Mouse (Mus musculus) brain, embryonic 18.5 days (tissue): ENCODE data around the gene Kcnj3.
"Not testable (repeated sequence)": the region's sequence is repeated elsewhere in the genome, so short reads cannot be mapped to it uniquely, and the experiment has no call there.

Source experiments
- DNase-seq: peaks from one replicate; pipeline ENCODE4 v3.0.0-alpha.2; 2012; ENCODE audit warnings: low read depth, low spot score

Kcnj3 gene

GRCm38 (mm10) chr2:55435721-55436260, at the start of gene Kcnj3:
Gene Kcnj3 (plus strand): TSS chr2:55435970.
- DNase-seq, result no peak

GRCm38 (mm10) chr2:55390330-55390989, 45.3 kb upstream of the Kcnj3 start:
- DNase-seq, result no peak

- DNase-seq, result no peak
Observed at GRCm38 (mm10) chr2:55405307-55405706, 30.5 kb upstream of the Kcnj3 start.

- DNase-seq, result no peak
Observed at GRCm38 (mm10) chr2:55427633-55428032, 8.1 kb upstream of the Kcnj3 start.

GRCm38 (mm10) chr2:55432104-55432503, 3.7 kb upstream of the Kcnj3 start:
- no peak for DNase-seq

- DNase-seq, result no peak
Observed at GRCm38 (mm10) chr2:55436261-55437006, 664 bp downstream of the Kcnj3 start.

GRCm38 (mm10) chr2:55437007-55437949, 1.5 kb downstream of the Kcnj3 start:
- DNase-seq, result no peak

- DNase-seq, result no peak
Observed at GRCm38 (mm10) chr2:55437977-55438376, 2.2 kb downstream of the Kcnj3 start.

GRCm38 (mm10) chr2:55439211-55439610, 3.4 kb downstream of the Kcnj3 start:
- no peak for DNase-seq

GRCm38 (mm10) chr2:55442006-55442405, 6.2 kb downstream of the Kcnj3 start:
- DNase-seq, result no peak

GRCm38 (mm10) chr2:55447298-55447697, 11.5 kb downstream of the Kcnj3 start:
- no peak for DNase-seq

GRCm38 (mm10) chr2:55450774-55451173, 15.0 kb downstream of the Kcnj3 start:
- DNase-seq, result no peak

GRCm38 (mm10) chr2:55459195-55459594, 23.4 kb downstream of the Kcnj3 start:
- no peak for DNase-seq

- DNase-seq, result no peak
Observed at GRCm38 (mm10) chr2:55469141-55469540, 33.4 kb downstream of the Kcnj3 start.

GRCm38 (mm10) chr2:55470006-55470405, 34.2 kb downstream of the Kcnj3 start:
- DNase-seq, result no peak

GRCm38 (mm10) chr2:55479511-55479910, 43.7 kb downstream of the Kcnj3 start:
- DNase-seq, result no peak

- peak; percentile 54 for DNase-seq
Observed at GRCm38 (mm10) chr2:55479933-55480601, 44.3 kb downstream of the Kcnj3 start.

GRCm38 (mm10) chr2:55480602-55480965, 44.8 kb downstream of the Kcnj3 start:
- DNase-seq, result no peak

GRCm38 (mm10) chr2:55485500-55486129, 49.8 kb downstream of the Kcnj3 start:
- DNase-seq, result not testable (repeated sequence)

- DNase-seq, result no peak
Observed at GRCm38 (mm10) chr2:55503390-55504176, 67.8 kb downstream of the Kcnj3 start.
